Mouse (Mus musculus) stomach, embryonic 16.5 days (tissue): Measurements from ENCODE around the gene Lrrc8c. TPM values are rescaled to one million over a fixed set of nuclear protein-coding genes. Genes with fewer than 3 reads are reported as not detected.

Source experiments
- ATAC-seq: fragments of 200-750 bp; cut with Nextera tagmentation; 2 replicates; pipeline ENCODE4 v1.8.0; 2017; ENCODE audit warnings: moderate number of reproducible peaks, moderate TSS enrichment; ENCODE audit not compliant: insufficient read depth, low FRiP score
- H3K27ac ChIP-seq: fragments of 300-500 bp; sonication (generic); 2 replicates; pipeline ENCODE4 v1.5.1; 2014; ENCODE audit warnings: low read length
- H3K27me3 ChIP-seq: fragments of 300-500 bp; sonication (generic); 2 replicates; pipeline ENCODE4 v1.6.1; 2014; ENCODE audit warnings: low read length, control low read depth, mixed read lengths; ENCODE audit not compliant: control insufficient read depth, insufficient read depth
- H3K36me3 ChIP-seq: fragments of 300-500 bp; sonication (generic); 2 replicates; pipeline ENCODE4 v1.6.1; 2014; ENCODE audit warnings: low read length; ENCODE audit not compliant: control insufficient read depth, insufficient read depth
- H3K4me1 ChIP-seq: fragments of 300-500 bp; sonication (generic); 2 replicates; pipeline ENCODE4 v1.6.1; 2014; ENCODE audit warnings: low read length, control low read depth, mixed read lengths; ENCODE audit not compliant: control insufficient read depth, insufficient read depth
- H3K4me2 ChIP-seq: fragments of 300-500 bp; sonication (generic); 2 replicates; pipeline ENCODE4 v1.6.1; 2014; ENCODE audit warnings: low read depth, low read length, mixed read lengths
- H3K4me3 ChIP-seq: fragments of 300-500 bp; sonication (generic); replicated peaks from 2 replicates; pipeline ENCODE4 v1.5.1; 2014; ENCODE audit warnings: mild to moderate bottlenecking, low read length
- H3K9ac ChIP-seq: fragments of 300-500 bp; sonication (generic); 2 replicates; pipeline ENCODE4 v1.6.1; 2014; ENCODE audit warnings: low read length
- H3K9me3 ChIP-seq: fragments of 300-500 bp; sonication (generic); replicated peaks from 2 replicates; pipeline ENCODE4 v1.6.1; 2016; ENCODE audit warnings: low read length, control low read depth; ENCODE audit not compliant: control insufficient read depth
- WGBS: fragments of 180-500 bp; shearing (Covaris S2); extraction: QIAGEN DNeasy Blood & Tissue Kit; methylation state at CpG from one replicate; pipeline ENCODE4 v1.1.7; 2014; 5-methylcytosine and 5-hydroxymethylcytosine counted together
- polyA plus RNA-seq: library from polyadenylated mRNA; unstranded; fragments of >200 nt; fragmentation: Nextera tagmentation; extraction: Ambion mirVana; gene quantifications from 2 replicates; pipeline ENCODE4 v1.2.1, GENCODE M21; 2015

The Lrrc8c gene
- polyA plus RNA-seq, 1 experiment from 2014 or later: 14.8 TPM

DNA sequence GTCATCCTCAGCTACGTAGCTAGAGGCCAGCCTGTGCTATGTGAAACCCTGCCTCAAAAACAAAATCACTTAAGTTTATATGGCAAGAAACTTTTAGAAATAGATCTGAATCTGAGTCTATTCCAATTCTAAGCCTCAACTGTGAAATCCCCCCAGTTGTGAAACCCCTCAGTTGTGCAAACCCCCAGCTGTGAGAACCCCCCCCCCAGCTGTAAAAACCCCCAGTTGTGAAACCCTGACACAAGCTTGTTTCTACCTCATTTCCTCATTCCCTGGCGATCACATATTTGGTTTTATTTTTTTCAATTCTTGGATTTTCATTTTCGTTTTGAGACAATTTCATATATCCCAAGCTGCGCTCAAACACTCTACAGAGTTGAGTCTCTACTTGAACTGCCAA lies 39.3 kb downstream of the Lrrc8c start:
- 90% methylated on average over 4 of the region's 4 CpGs for WGBS
- H3K36me3 ChIP-seq: no peaks in the 10 kb centered on the region

DNA sequence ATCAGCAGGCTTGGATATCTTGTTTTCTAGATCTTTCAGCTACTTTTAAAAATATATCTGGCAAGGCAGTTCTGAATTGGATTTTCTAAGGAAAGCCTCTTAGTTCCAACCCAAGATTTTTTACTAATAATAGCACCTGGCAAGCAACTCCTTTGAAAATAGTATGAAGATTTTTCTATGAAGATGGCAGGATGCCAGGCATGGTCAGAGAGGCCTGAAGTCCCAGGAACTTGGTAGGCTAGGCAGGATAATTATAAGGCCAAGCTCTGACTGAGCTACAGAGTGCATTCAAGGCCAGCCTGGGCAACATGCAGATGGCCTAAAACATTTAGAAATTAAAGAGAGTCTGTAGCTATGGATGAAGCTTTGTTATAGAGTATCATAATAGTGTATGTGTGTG lies 42.7 kb downstream of the Lrrc8c start:
- H3K9ac ChIP-seq: no peak overlapping the region
- no peak for ATAC-seq
- H3K9me3 ChIP-seq: no peaks in the 10 kb centered on the region
- H3K4me1 ChIP-seq: peaks cover 3% of the 10 kb centered on the region; the same call in 1 of the 2 replicates
- no peaks in the 10 kb centered on the region for H3K36me3 ChIP-seq
- no peak overlapping the region for H3K4me2 ChIP-seq
- H3K4me3 ChIP-seq: no peak overlapping the region
- H3K27ac ChIP-seq: no peak overlapping the region
- no peaks in the 10 kb centered on the region for H3K27me3 ChIP-seq

More for the DNA sequence above, 39.3 kb downstream of the Lrrc8c start:
- H3K27ac ChIP-seq: no peak overlapping the region
- no peak for ATAC-seq
- H3K9ac ChIP-seq: no peak overlapping the region
- H3K4me2 ChIP-seq: no peak overlapping the region
- no peaks in the 10 kb centered on the region for H3K4me1 ChIP-seq
- H3K4me3 ChIP-seq: no peak overlapping the region
- H3K9me3 ChIP-seq: no peaks in the 10 kb centered on the region
- no peaks in the 10 kb centered on the region for H3K27me3 ChIP-seq

DNA sequence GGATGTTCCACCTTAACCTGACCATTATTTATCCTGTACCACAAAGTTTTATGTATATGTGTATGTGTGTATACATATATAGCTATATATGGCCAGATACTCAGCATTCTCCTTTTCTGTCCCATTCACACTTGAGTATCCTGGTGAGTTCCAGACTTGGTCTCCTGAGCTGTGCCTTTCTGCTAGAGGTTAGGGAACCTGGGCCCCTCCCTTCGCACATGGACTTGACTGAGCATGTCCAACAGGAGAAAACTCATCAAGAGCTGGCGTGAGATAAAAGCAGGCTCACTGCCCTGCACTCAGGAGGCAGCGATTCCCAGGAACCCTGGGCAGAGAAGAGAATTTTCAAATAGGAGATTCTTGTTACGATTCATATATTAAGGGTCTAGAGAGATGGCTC lies 45.6 kb downstream of the Lrrc8c start:
- no peak for ATAC-seq

DNA sequence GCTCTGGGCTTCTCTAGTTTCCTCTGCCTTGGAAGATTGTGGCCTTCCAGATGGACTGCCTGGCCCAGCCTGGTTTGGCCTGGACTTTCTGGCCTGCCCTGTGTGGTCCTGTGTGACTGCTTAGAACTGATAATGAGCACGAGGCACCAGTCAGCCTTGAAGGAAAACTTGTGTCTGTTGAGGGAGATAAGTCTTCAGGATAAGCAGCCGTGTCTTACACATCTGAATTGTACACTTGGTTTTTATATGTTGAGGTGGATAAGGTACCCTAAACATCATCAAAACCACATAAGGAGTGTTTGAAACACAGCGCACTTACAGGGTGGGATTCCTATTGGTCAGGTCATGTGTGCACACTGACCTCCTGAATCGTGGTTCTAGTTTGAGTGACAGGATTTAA lies 46.6 kb downstream of the Lrrc8c start:
- peak; percentile 37; the same call in 1 of the 2 replicates for ATAC-seq
- Histone ChIP-seq H3K4me2 (no peak overlapping the region), H3K4me3 (no peak overlapping the region), H3K27ac (no peak overlapping the region), H3K9me3 (no peaks in the 10 kb centered on the region), H3K36me3 (no peaks in the 10 kb centered on the region), H3K4me1 (peaks cover 3% of the 10 kb centered on the region; the same call in 1 of the 2 replicates), H3K27me3 (no peaks in the 10 kb centered on the region), H3K9ac (no peak overlapping the region)
- 80% methylated on average over 4 of the region's 4 CpGs for WGBS

More for the DNA sequence above, 45.6 kb downstream of the Lrrc8c start:
- Histone ChIP-seq H3K4me2 (no peak overlapping the region), H3K36me3 (no peaks in the 10 kb centered on the region), H3K4me3 (no peak overlapping the region), H3K9ac (no peak overlapping the region), H3K9me3 (no peaks in the 10 kb centered on the region), H3K4me1 (peaks cover 3% of the 10 kb centered on the region; the same call in 1 of the 2 replicates), H3K27me3 (no peaks in the 10 kb centered on the region), H3K27ac (no peak overlapping the region)
- WGBS: 72% methylated on average over 4 of the region's 4 CpGs

GRCm38 (mm10) chr5:105566852-105567412 lies 47.7 kb downstream of the Lrrc8c start:
- H3K4me1 ChIP-seq: peaks cover 3% of the 10 kb centered on the region; the same call in 1 of the 2 replicates
- ATAC-seq: no peak
- H3K9ac ChIP-seq: no peak overlapping the region
- no peak overlapping the region for H3K4me3 ChIP-seq
- no peaks in the 10 kb centered on the region for H3K36me3 ChIP-seq
- 62% methylated on average over 7 of the region's 7 CpGs for WGBS
- no peak overlapping the region for H3K4me2 ChIP-seq
- no peak overlapping the region for H3K27ac ChIP-seq
- no peaks in the 10 kb centered on the region for H3K9me3 ChIP-seq
- H3K27me3 ChIP-seq: no peaks in the 10 kb centered on the region

DNA sequence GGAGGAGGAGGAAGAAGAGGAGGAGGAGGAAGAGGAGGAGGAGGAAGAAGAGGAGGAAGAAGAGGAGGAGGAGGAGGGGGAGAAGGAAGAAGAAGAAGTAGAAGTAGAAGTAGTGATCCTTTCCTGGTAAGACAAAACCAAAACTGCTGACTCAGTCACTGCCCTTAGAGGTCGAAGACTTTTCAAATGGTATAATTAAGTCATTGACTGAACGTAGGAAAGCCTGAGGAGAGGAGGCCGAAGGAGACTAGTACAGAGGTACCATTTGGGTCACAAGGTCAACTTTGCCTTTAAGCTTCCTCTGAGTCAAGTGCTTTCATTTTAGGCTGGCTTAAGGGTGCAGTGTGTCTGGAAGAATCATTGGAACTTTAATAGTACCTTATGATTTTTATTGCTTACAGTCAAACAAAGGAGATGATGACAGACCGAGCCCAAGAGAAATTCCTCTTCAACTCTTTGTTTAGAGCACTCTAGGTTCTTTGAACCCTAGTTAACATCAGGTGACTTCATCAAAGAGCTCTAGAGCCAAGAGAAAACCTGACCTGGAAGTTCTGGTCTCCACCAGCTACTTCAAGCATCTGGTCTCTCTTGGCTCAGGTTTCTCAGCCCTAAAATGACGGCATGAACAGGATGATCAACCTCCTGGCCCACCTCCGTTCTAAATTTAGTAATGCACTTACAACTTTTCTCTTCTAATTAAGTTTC lies 49.0 kb downstream of the Lrrc8c start:
- H3K27me3 ChIP-seq: no peaks in the 10 kb centered on the region
- no peaks in the 10 kb centered on the region for H3K36me3 ChIP-seq
- H3K4me2 ChIP-seq: no peak overlapping the region
- H3K4me3 ChIP-seq: no peak overlapping the region
- no peaks in the 10 kb centered on the region for H3K9me3 ChIP-seq
- WGBS: 71% methylated on average over 6 of the region's 6 CpGs
- H3K27ac ChIP-seq: no peak overlapping the region
- peaks cover 3% of the 10 kb centered on the region; the same call in 1 of the 2 replicates for H3K4me1 ChIP-seq
- no peak overlapping the region for H3K9ac ChIP-seq
- no peak for ATAC-seq

DNA sequence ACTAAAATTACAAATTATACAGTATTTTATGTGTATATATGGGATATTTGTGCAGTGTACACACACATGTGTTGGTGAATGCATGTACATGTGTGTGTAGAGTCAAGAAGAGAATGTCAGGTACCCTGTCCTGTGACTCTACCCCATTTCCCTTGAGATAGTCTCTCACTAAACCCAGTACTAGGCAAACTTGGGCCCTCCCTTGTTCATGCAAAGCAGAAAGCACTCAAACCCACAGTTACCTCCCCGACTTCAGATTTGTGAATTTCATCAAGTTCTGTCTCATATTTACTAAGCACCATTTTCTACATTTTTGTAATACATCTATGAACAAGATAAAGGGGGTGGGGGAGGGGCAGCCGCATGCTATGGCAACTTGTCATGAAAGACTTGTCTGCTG lies 50.0 kb downstream of the Lrrc8c start:
- H3K27ac ChIP-seq: no peak overlapping the region
- WGBS: 78% methylated on average over 2 of the region's 2 CpGs
- no peaks in the 10 kb centered on the region for H3K9me3 ChIP-seq
- H3K9ac ChIP-seq: no peak overlapping the region
- H3K27me3 ChIP-seq: no peaks in the 10 kb centered on the region
- no peaks in the 10 kb centered on the region for H3K36me3 ChIP-seq
- H3K4me1 ChIP-seq: peaks cover 3% of the 10 kb centered on the region; the same call in 1 of the 2 replicates
- no peak overlapping the region for H3K4me2 ChIP-seq
- ATAC-seq: no peak
- H3K4me3 ChIP-seq: no peak overlapping the region

- Histone ChIP-seq H3K36me3 (no peaks in the 10 kb centered on the region), H3K27ac (no peak overlapping the region), H3K9ac (no peak overlapping the region), H3K4me1 (no peaks in the 10 kb centered on the region), H3K27me3 (no peaks in the 10 kb centered on the region), H3K9me3 (no peaks in the 10 kb centered on the region), H3K4me2 (no peak overlapping the region), H3K4me3 (no peak overlapping the region)
- no peak for ATAC-seq
- 77% methylated on average over 5 of the region's 5 CpGs for WGBS
Observed at GRCm38 (mm10) chr5:105572160-105572692, 53.0 kb downstream of the Lrrc8c start.

GRCm38 (mm10) chr5:105572876-105573275 lies 53.7 kb downstream of the Lrrc8c start:
- Histone ChIP-seq H3K9me3 (no peaks in the 10 kb centered on the region), H3K4me3 (no peak overlapping the region), H3K4me1 (no peaks in the 10 kb centered on the region), H3K9ac (no peak overlapping the region), H3K4me2 (no peak overlapping the region), H3K27ac (no peak overlapping the region), H3K36me3 (no peaks in the 10 kb centered on the region), H3K27me3 (no peaks in the 10 kb centered on the region)
- 64% methylated on average over 7 of the region's 7 CpGs for WGBS
- no peak for ATAC-seq
